Mouse (Mus musculus): Measurements from ENCODE around the gene Arid3a.

The Arid3a gene

GRCm38 (mm10) chr10:80001945-80002344, 75.1 kb downstream of the Arid3a start:
- DNase-seq = no peak

- DNase-seq = no peak
Measured at GRCm38 (mm10) chr10:80002829-80003228, 76.0 kb downstream of the Arid3a start.

- DNase-seq = no peak
Measured at GRCm38 (mm10) chr10:80003374-80004232, 76.8 kb downstream of the Arid3a start.

GRCm38 (mm10) chr10:80004233-80004705, 77.4 kb downstream of the Arid3a start:
- no peak for DNase-seq
